Mouse (Mus musculus) neutrophil, adult 5-6 weeks (primary cell): Measurements from ENCODE around the gene Erc2. TPM values are rescaled to one million over a fixed set of nuclear protein-coding genes. Genes with fewer than 3 reads are reported as not detected.

ENCODE experiments used
- ATAC-seq: fragments of 151-379, 151-347 bp; 2 replicates; pipeline ENCODE4 v1.8.0; 2017; ENCODE audit warnings: mild to moderate bottlenecking, moderate TSS enrichment; ENCODE audit not compliant: insufficient number of reproducible peaks, poor library complexity, low FRiP score, severe bottlenecking; ENCODE audit errors: extremely low read depth
- total RNA-seq: library from RNA; stranded (forward); fragments of 200-1000 nt; gene quantifications from 2 replicates; pipeline ENCODE4 v1.2.3, GENCODE M21; 2017

Erc2 gene
- total RNA-seq, 1 experiment from 2014 or later = not detected

DNA sequence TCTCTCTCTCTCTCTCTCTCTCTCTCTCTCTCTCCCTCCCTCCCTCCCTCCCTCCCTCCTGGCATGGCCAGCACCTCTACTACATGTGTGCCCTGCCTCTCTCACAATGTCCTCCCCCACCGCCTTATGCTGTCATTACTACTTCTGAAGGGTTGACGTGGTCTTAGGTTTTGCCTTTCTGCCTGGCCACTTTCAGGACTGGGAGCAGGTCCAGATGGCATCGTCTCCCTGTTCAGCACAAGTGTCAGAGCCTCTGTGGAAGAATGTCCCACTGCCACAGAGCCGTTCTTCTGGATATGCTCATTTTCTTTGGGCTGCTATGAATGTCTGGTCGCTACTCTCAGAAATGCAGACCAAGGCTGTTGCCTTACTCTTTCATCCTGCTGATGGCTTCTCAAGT is 671.7 kb downstream of the Erc2 start:
- no peak for ATAC-seq

DNA sequence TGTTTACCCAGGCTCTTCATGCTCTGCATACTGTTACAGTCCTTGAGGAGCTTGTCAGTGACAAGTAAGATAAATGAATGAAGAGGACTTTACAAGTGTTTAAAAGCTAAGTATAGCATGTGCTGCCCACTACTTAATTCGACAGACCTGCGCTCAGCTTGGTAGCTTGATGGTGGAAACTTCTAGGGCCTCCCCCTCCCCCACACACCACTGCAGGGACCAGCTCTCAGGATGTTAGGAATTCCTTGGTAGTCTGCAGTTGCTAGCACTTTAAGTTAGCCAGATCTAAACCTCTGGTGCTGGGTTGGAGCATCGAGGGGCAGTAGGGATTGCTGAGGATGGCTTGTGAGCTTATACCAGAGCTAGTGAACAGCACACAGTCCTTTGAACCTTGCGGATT is 672.9 kb downstream of the Erc2 start:
- ATAC-seq = no peak

DNA sequence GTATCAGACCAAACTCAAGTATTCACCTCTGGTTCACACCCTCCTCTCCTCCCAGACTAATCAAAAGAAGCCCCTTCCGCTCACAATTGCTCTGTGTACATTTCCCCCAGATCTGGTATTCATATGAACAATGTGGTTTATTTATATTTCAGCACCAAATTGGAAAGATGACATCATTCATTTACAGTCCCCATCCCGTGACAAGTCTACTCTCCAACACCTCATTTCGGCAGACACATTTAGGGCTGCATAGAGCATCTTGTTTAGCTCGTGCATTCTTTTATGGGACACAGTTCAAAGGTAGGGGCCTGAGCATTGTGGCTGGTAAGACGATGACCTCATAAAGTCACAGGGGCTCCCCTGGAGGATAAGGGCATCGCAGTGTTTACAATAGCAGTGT is 677.9 kb downstream of the Erc2 start:
- ATAC-seq = no peak

DNA sequence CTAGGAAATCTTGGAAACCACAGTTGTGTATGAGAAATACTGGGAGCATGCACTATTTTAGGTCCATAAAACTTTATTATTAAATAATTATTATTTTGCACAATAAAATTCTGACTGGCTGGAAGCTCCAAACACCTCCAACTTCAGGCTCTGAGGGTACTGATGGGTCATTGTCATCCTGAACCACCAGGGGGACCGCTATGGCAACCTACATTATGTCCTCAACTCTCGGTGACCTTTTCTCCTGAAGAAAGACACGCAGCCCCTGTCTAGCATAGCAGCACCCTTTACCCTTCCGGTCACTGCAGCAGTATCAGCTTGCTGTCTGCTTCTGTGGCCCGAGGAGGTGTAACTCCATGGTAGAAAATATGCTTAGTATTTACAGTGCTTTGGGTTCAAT is 679.0 kb downstream of the Erc2 start:
- no peak for ATAC-seq

DNA sequence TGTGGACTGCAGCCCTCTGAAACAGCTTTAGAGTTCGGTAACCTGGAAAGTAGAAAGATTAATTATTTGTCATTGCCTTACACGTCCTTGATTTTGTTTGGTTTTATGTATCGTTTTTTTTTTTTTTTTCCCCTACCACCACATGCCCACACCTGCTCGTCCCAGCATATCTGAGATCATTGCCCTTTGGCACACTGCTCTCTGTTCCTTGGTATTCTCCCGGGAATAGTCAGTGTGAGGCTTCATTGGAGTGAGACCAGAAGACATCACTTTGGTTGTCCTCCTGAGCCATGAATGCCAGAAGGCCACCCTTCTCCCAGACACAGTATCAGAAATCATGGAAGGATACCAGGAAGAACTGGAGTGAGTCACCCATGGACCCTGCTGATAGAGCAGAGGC is 681.9 kb downstream of the Erc2 start:
- ATAC-seq = no peak

DNA sequence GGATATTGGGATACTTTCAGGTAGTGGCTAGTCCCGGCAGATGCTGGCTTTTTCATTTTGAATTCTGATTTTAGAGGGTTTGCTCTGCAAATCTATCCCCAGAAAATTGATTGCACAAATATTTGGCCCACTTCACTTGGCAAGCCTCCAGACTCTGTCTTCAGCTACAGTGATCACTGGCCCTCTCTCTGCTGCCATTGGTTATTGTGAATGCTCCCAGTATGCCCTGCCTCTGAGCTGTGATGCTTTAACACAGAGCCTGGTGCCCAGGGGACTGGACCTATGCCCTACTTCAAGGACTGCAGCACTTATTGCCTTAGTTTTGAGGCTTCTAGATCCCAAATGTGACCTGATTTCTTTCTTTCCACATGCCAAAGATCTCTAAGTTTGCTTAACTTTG is 686.4 kb downstream of the Erc2 start:
- no peak for ATAC-seq

DNA sequence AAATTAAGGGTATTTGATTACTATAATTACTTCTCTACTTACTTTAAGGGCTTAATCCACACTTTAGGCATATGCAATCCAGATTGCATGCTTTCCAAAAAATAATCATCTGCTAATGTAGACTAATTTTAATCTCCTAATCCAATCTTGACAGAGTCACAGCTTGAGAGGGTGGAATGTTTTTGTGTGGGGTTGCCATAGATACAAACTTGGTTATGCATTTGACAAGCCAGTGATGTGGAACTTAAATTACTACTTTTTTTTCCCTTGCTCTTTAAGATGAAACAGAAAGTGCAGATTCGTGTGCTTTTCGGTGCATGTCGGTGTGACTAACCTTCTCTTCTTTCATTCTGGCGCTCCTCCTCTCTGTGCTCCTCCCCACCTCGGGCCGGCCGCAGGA is 694.6 kb downstream of the Erc2 start:
- no peak for ATAC-seq

DNA sequence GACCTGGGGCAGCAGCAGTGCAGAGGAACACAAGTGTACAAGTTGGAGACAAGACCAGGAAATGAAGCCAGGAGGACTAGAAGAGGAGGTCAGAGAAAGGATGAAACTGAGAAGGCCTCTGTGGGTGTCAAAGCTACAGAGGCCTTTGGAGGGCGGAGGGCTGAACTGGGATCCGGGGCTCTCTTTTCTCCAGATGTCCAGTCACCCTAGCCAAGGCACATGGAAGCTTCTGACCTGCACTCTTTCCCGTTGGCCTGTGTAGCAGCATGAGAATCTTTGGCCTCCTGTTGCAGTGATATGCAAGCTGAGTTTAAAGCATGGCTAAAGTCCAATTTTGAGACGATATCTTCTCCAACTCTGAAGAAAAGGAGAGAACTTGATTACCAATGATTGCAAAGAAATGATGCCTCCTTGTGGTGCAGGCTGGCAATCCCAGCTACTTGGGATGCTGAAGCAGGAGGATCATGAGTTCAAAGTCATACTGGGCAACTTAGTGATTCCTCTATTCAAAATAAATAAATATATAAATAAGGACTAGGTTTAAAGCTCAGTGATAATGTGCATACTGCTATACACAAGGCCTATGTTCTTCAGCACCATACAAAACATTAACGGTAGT is 699.8 kb downstream of the Erc2 start:
- no peak for ATAC-seq

DNA sequence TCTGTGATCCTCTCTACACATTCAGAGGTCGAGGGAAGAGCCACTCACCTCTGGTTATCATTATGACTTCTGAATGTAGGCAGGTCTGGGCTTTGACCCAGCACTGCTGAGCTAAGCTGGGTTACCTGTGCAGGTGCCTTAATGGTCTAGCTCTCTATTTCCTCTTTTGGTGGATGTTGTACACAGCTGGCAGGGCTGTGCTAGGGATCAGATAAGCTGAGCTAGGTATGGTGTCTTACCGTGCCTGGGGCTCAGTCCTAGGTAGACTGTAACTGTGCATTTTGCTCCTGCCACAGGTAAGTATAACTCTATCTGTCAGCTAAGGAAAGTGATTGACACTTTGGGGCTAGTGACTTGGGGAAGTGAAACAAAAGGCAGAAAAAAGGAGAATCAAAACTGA is 701.0 kb downstream of the Erc2 start:
- no peak for ATAC-seq

DNA sequence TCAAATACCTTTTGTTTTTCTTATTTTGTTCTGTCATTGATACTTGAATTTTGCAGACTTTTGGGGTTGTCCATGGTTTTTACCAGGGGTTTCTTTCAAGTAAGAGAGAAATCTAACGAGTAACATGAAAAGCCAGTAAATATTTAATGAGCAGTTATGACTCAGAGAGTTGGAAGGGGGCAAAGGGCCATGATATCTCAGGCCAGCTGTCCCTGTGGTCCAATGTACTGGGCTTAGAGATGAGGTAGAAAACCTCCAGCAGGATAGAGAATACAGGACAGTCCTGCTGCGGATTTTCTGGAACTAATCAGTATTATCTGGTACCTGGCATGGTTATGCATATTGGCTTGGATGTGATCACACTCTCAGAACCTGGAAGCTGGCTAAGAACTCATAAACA is 701.5 kb downstream of the Erc2 start:
- ATAC-seq = no peak

DNA sequence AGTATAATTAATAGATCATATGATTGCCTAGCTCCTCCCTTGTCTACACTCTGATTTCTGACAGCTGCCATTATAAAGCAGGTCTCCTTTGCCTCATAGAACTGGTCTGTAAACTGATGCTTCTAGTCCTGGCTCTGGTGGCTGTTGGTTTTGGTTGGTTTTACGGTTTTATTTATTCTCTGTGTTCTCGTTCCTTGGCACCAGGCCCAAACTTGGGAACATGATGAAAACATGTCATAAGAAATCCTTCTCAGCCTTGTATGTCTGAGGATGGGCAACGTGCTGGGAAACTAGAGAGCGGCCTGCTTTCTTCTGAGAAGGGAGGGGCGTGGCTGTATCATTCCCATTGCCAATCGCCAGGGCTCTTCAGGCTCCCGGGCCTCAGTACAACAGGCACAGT is 704.2 kb downstream of the Erc2 start:
- ATAC-seq = no peak

DNA sequence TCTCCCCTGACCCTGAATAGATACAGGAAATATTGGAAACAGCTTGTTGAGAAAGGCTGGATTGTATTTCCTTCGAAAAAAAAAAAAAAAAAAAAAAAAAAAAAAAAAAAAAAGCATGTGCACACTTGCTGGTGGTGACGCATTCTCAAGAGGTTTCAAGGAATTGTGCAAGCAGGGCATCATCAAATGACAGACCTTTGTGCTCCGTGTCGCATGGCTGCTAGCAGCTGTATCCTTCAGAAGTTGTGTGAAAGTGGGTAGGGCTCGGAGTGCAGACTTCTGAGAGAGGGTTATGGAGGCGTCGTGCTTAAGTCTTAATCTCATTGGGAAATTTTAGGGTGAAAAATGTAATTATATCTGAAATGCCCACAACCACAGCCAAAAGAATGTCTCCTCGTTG is 706.3 kb downstream of the Erc2 start:
- no peak for ATAC-seq

DNA sequence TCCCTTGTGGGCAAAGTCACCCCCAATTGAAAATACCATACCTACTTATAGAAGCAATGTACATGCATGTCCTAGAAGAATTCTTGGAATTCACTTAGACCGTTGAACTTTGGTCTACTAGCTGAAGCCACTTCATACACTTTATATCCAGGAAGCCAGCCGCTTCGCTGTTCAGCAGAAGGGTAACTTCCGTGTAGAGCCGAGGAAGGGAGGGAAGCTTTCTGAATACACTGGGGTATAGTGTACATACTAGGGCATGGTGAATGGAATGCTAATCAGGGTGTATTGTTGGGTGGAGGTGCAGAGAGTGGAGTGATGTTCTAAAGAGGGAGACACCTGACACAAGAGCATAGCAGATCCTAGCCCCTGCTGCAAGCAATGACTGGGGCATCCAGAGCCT is 708.9 kb downstream of the Erc2 start:
- no peak for ATAC-seq

DNA sequence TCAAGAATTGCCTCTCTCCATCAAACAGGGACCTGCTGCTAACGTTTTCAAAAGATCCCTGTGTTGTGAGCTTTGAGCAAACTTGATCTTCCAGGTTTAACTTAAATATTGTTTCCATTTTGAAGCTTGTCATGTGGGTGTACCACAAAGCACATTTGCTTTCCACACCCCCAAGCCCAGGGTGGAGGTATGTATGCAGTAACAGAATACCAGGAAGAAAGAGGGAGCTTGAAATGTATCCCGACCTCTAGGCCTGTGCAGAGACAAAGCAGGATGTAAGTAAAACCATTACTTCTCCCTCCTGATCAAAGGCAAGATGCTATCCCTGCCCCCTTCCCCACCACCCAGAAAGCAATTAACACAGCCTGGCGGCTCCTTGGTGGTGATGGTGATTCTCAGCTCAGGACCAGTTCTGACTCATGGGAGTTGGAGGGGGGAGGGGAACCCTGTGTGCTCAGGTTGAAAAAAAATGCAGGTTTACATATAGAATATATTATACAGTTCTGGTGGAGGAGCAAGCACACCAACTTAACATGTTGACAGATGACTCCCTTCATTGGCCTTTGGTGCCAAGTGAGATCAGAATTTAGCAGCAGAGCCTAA is 710.2 kb downstream of the Erc2 start:
- ATAC-seq = no peak

DNA sequence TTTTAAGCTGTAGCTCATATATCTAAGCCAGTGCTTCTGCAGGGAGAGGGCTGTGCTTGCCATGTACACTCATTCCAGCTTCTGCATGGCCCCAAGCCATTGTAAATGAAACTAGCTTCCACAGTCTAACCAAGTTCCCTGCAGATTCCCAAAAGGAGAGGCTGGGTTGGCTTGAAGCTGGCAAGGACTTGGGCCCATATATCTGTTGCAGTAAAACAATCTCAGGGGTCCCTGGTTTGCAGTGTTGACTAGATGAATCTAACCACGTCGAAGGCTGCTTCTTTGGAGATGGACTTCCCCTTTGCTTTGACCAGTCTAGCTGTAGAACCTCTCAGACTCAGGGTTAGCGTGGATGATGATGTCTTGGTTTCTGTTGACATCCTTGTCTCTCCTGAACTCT is 716.9 kb downstream of the Erc2 start:
- ATAC-seq = no peak

DNA sequence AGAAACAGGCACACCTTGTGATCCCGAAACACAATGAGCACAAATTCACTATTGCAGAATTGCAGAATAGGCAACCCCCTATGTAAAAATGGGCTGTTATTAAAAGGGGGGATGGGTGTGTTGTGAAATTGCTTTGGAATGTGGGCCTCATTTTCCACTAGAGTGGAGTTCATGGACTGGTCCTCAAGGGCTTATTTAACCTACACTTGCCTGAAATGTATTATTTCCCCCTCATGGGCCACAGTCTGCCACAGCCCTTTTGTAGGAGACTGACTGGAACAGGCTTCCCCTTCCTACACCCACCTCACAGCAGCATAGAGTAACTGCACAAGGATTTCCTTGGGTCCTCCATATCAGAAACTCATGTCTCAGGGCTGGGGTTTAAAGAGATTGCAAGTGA is 726.9 kb downstream of the Erc2 start:
- ATAC-seq = no peak

DNA sequence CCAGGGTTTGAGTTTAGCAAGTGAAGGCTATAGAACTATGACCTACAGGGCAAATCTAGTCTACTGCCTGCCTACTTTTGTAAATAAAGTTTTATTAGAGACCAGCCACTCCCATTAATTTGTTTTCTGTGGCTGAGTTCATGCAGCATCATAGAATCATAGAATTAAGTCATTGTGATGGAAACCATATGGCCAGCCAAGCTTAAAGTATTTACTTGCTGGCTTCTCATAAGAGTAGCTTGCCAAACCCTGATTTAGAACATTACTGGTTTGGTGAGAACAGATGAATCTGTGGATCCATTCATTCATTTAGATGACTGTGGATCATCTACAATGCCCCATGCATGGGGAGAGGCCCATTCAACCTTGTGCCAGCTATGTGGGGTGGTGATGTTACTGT is 733.8 kb downstream of the Erc2 start:
- no peak for ATAC-seq

DNA sequence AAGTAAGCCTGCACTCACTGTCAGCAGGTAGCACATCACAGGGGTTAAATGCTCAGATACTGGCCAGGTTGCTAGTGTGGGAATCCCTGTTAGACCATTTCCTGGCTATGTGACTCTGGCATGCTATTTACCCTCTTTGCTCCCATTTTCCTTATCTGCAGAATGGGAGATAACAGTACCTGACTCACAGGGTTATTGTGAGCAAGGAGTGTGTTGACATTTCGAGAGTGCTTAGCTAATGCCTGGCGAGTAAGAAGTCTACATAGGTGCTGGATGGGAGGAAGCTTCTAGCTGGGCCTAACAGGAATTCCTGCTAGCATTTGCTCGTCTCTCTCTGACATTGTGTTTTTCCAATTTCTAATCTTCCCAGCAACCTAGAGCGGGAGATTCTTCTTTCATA is 737.3 kb downstream of the Erc2 start:
- ATAC-seq = no peak

DNA sequence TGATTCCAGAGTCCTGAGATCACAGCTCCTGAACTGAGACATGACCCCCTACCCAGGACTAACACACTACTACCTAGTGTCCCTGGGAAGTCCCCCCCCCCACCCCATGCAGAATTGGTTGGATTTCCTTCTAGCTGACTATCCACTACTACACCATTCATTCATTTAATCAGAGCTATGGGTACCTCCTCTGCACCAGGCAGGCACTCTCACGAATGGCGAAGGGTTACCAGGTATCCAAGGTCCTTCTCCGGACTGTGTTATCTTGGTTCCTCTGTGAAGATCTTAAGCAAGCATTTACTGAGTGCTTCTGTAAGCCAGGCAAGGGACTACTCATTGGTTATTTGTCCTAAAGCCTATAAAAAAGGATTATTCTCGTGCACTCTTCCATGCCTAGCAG is 737.8 kb downstream of the Erc2 start:
- no peak for ATAC-seq

DNA sequence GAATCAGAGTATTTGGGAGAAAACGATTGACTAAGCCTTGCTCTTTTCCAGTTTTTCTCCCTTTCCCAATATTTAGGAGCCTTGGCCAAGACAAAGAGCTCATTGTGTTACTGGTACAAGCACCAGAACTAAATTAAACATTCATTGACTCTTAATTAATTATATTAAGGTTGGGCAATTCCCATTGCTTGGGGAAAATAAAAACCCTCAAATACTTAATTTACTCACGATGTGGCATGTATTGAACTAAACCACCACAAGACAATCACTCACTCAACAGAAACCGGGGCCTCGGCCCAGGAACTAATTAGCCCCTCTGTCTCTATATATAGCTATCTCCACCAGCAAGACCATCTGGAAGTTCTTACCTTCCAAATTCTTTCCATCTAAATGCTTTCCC is 740.1 kb downstream of the Erc2 start:
- no peak for ATAC-seq

DNA sequence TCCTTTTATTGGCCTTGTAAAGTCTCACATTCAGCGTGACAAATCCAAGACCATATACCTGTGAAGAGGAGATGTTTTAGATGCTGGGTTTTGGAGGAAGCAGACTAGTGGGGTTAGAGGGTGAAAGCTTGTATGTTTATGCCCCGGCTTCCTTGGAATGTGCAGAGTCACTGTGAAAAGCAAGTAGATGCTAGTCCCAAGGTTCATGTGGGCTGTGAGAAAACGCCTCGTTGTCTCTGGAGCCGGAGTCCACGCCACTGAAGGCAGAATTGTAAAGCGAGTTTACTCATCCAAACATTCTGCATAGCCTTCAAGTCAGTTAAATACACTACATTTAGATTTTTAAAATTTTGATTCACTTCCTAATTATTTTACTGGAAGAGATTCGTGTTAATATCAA is 748.5 kb downstream of the Erc2 start:
- ATAC-seq = no peak
